Mouse (Mus musculus): Measurements from ENCODE around the gene Mrpl36.

Gene Mrpl36

DNA sequence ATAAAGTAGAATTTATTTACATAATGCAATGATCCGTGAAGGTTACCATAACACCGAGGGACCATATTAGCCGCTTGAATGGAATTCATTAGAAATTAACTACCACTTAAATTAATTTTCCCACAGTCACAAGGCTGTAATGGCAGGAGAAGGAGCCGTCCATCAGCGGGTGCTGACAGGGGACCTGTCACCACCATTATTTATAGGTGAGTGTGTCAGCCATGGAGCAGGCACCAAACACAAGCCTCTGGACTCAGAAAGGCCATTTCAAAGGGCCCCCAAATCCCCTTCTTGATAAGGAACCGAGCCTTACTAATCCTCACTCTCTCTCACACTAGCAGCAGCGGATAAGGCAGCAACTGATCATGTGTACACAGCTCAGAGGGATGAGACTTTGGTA is 8.4 kb downstream of the Mrpl36 start:
- in situ Hi-C loops (cut with MboI; ENCODE audit: low pct_unique_long_range_greater_than_20kb in 1 of 2, low sequenced_read_pairs in 2 of 2, unreplicated experiment in 1 of 2) = no loop called here

DNA sequence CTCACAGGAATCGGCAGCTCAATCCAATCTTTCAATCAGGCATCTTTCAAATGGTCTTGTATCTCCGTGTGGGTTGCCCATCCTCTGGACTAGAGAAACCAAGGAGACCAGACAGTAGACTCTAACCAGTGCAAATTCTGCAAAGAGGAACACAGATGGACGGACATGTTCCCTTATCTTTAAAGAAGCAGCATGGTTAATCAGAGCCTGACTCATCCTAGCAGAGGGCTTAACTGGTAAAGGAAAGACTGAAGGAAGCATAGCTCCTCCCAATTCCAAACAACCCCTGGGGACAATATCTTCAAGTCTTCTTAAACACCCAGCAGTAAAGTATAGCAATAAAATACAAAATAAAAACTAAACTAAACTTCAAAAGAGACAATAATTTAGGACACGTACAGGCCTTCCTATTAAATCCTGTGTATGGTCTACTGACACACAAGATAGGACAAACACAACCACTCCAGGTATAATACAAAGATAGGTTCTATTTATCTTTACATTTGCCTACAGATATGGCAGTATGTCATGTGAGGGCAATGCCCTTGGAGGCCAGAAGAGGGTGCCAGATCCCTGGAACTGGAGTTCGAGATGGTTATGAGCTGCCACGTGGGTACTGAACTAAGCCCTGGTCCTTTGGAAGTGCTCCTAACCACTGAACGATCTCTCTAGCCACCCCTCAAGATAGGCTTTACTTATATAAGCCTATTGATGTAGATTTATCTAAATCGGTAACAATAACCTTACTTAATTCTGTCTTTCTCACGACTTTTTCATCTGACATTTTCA is 17.0 kb downstream of the Mrpl36 start:
- in situ Hi-C loops (cut with MboI; ENCODE audit: low pct_unique_long_range_greater_than_20kb in 1 of 2, low sequenced_read_pairs in 2 of 2, unreplicated experiment in 1 of 2) = no loop called here

DNA sequence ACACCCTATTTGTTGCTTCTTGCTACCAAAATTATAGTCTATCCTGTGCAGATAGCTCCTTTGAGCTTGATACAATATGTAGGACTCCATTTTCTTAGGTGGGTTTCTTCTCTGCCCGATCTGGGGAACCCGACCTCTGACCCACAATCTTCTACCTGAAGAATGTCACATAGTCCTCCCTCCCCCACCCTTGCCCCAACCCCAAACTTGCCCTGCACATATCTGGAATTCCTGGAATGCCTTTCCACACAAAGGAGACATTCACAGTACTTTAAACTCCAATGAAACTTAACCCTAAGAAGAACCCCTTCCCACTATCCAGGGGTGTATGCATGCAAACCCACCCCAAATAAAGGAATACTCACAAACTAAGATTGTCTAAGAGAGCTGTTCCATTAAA is 17.8 kb downstream of the Mrpl36 start:
- in situ Hi-C loops (cut with MboI; ENCODE audit: low pct_unique_long_range_greater_than_20kb in 1 of 2, low sequenced_read_pairs in 2 of 2, unreplicated experiment in 1 of 2) = no loop called here

DNA sequence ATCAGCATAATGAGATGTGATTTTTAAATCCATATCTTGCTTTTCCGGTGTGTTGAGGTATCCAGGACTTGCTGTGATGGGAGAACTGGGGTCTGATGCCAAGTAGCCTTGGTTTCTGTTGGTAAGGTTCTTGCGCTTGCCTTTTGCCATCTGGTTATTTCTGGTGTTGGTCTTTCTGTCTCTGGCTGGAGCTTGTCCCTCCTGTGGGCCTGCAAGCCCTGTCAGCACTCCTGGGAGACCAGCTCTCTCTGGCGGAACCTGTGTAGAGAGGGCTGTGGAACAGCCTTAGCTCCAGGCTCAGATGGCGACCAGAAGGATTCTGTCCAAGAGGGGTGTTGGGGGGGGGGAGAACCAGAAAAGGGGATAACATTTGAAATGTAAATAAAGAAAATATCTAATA is 18.4 kb downstream of the Mrpl36 start:
- in situ Hi-C loops (cut with MboI; ENCODE audit: low pct_unique_long_range_greater_than_20kb in 1 of 2, low sequenced_read_pairs in 2 of 2, unreplicated experiment in 1 of 2) = no loop called here

DNA sequence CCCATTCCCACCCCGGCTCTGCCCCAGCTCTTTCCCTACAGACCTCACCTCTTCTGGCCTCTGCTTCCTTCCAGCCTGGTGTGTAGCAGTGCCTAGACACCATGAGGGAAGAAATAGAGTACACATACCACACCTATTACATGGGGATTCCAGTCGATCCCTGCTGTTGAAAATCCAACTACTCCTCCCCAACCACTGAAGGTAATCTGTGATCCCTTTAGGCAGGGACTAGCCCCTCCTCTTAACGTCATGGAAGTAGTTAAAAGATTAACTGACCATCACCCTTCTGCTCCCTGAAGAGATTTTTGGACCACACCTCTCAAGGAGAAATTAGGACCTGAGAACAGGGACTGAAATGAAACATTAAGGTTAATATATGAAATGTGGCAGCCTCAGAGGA is 18.9 kb downstream of the Mrpl36 start:
- in situ Hi-C loops (cut with MboI; ENCODE audit: low pct_unique_long_range_greater_than_20kb in 1 of 2, low sequenced_read_pairs in 2 of 2, unreplicated experiment in 1 of 2) = no loop called here

DNA sequence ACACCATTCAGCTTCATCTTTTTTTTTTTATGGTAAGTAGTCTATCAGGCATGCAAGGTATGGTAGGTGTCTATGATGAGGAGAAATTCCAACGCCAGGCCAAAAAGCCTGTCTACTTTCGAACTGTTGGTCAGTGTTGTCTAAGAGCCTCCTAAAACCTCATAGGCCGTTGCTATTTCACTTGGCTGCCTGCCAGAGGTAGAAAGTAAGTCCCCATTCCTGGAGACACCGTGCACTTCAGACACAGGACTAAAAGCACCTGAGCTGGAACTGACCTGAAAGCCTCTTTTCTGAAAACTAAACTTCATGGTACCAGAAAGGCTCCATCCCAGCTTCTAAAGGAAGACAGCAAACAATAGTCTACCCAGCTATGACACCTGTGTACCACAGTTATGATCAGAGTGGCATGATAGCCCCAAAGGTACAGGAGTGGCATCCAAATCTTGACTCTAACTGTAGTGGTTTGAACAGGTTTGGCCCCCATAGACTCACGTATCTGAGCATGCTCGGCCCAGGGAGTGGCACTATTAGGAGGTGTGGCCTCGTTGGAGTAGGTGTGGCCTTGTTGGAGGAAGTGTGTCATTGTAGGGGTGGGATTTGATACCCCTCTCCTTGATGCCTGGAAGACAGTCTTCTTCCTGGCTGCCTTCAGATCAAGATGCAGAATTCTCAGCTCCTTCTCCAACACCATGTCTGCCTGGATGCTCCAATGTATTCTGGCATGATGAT is 19.8 kb downstream of the Mrpl36 start:
- in situ Hi-C loops (cut with MboI; ENCODE audit: low pct_unique_long_range_greater_than_20kb in 1 of 2, low sequenced_read_pairs in 2 of 2, unreplicated experiment in 1 of 2) = no loop called here

DNA sequence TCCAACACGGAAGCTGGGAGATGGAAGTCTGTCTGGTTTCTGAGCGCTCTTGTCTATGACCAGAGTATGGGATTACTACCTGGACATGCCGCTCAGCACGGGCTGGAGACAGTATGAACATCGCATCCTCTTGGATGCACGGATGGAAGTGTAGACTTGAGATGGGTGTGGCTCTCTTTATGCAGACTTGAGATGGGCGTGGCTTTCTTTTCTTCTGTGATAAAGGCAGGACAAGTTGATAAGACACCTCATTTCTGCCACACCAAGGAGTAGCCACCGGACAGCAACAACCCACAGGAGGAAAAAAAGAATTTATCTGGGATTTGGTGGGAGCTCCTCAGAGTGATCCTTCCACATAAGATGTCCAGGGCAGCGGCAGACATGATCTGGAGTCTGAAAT is 22.4 kb downstream of the Mrpl36 start:
- in situ Hi-C loops (cut with MboI; ENCODE audit: low pct_unique_long_range_greater_than_20kb in 1 of 2, low sequenced_read_pairs in 2 of 2, unreplicated experiment in 1 of 2) = no loop called here

DNA sequence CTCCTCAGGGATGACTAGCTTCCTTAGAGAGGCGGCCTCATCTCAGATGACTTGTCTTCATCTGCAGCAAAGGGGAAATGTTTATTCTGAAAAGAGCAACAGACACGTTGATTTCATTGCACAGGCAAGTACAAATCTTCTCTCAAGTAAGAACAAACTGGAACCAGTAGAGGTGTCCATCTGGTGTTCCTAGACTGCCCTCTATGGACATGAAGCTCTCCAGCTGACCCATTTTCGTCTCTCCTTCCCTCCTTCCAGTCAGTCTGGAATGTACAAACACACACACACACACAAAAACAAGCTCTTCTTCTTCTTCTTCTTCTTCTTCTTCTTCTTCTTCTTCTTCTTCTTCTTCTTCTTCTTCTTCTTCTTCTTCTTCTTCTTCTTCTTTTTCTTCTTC is 23.6 kb downstream of the Mrpl36 start:
- in situ Hi-C loops (cut with MboI; ENCODE audit: low pct_unique_long_range_greater_than_20kb in 1 of 2, low sequenced_read_pairs in 2 of 2, unreplicated experiment in 1 of 2) = no loop called here

DNA sequence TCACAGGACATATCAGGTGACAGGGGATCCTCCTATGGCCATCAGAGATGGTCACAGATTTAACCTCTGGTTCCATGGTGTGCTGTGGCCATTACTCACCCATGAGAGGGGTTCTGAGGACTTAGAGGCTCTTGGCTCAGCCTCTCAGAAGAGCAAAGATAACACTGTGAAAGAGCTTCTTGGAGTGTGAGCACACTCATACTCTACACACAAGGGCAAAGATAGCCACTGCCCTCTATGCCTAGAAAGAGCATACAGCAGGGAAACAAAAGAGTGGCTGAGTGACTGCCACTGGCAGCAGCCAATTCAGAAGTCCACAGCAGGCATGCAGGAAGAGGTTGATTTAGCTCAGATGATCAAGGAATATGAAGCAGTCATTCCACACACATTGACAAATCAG is 24.2 kb downstream of the Mrpl36 start:
- in situ Hi-C loops (cut with MboI; ENCODE audit: low pct_unique_long_range_greater_than_20kb in 1 of 2, low sequenced_read_pairs in 2 of 2, unreplicated experiment in 1 of 2) = no loop called here

DNA sequence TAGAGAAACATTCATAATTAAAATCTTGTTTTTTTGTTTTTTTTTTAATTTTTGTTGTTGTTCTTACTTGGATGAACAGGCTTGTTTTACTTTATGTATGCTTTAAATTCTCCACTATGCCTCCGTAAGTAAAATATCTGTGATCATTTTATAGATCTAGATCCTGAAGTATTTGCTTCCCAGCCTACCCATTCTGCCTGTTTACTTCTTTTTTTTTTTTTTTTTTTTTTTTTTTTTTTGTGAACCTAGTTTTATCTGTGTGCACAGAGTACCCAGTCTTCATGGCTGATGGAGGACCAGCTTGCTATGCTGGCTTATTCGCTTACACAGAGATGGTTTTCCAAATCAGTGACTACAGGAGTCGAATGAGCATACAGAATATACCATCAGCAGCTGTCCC is 28.8 kb downstream of the Mrpl36 start:
- in situ Hi-C loops (cut with MboI; ENCODE audit: low pct_unique_long_range_greater_than_20kb in 1 of 2, low sequenced_read_pairs in 2 of 2, unreplicated experiment in 1 of 2) = no loop called here

DNA sequence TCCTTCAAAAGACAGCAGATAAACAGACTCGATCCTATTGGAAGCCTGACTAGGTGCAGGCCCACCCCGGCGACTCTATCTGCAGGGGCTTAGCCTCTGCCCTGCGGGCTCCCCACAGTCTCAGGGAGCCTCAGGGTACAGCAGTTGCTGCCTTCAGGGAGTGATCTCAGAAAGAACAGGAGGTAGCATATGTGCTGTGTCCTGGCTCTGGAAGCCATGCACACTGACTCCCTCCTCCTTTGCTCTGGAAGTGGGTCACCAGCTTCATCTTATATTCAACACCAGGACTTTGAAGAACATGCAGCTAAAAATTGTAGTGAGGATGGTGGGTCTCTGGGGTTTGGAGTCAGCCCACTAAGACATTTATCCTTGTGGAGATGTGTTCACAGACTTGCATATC is 45.1 kb downstream of the Mrpl36 start:
- in situ Hi-C loops (cut with MboI; ENCODE audit: low pct_unique_long_range_greater_than_20kb in 1 of 2, low sequenced_read_pairs in 2 of 2, unreplicated experiment in 1 of 2) = no loop called here

DNA sequence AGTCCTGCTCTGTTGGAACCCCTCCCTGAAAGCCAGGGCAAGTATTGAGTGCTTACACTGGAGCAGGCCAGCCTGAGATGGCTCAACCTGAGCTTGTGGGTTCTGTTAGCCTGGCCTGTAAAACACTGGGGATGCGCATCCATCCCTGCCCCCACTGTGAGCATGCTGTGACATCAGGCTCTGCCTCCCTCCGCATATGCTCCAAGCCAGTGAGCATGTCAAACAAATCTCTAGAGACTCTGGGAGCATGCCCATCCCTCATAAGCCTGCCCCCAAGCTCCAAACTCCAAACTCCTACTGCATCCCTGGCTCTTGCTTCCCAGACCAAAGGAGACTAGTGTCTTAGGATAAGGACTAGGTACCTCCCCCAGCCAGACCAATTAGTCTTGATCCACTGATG is 46.3 kb downstream of the Mrpl36 start:
- in situ Hi-C loops (cut with MboI; ENCODE audit: low pct_unique_long_range_greater_than_20kb in 1 of 2, low sequenced_read_pairs in 2 of 2, unreplicated experiment in 1 of 2) = no loop called here

DNA sequence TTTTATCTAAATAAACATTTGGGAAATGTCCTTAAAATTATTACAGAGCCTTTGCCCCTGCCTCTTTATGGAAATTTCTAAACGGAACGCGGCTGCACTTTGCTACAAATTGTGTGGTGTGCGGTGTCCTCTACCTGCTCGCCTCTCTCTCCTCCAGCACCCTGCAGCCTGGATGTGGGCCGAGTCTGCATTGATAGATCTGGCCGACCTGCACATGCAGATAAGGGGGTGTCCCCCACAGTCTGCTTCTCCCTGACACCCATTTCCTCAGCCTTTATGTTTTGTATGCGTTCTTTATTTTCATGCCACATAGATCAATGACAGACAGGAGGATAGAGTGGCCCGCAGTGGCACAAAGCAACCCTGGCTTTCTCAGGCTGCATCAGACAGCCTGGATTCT is 49.3 kb downstream of the Mrpl36 start:
- in situ Hi-C loops (cut with MboI; ENCODE audit: low pct_unique_long_range_greater_than_20kb in 1 of 2, low sequenced_read_pairs in 2 of 2, unreplicated experiment in 1 of 2) = no loop called here

All from mouse embryonic stem cell (cell line).